26 mouse cellular contexts compared by ENCODE assay signal in genomic region chr6:23805333-23805732, GRCm38 (mm10).
"Had no signal": no experiment of that assay in that cellular context is flagged by ENCODE, and none has a peak within 500 bp of the region (broad histone marks: within the 10 kb centered on the region; RNA-seq: fewer than 3 reads in every experiment).

No protein-coding gene starts in this region.

- H3K27me3 ChIP-seq: heart, embryonic 13.5 days; heart, embryonic 15.5 days; hindbrain, embryonic 13.5 days; hindbrain, embryonic 15.5 days; kidney, embryonic 15.5 days; limb, embryonic 12.5 days; liver, embryonic 13.5 days; liver, embryonic 15.5 days had no signal

- H3K27ac ChIP-seq: heart, adult 2 months; heart, embryonic 13.5 days; heart, embryonic 15.5 days; hindbrain, embryonic 13.5 days; hindbrain, embryonic 15.5 days; hindbrain, postnatal 0 days; kidney, embryonic 15.5 days; kidney, postnatal 0 days; left cerebral cortex, adult 2 months; limb, embryonic 10.5 days; limb, embryonic 12.5 days; liver, embryonic 13.5 days; liver, embryonic 15.5 days had no signal

- H3K4me3 ChIP-seq: heart, adult 2 months; heart, embryonic 13.5 days; heart, embryonic 15.5 days; hindbrain, embryonic 13.5 days; hindbrain, embryonic 15.5 days; kidney, embryonic 15.5 days; left cerebral cortex, adult 2 months; limb, embryonic 10.5 days; limb, embryonic 12.5 days; liver, embryonic 13.5 days; liver, embryonic 15.5 days had no signal

- DNase-seq: gastrocnemius, postnatal 14 days; gastrocnemius, postnatal 36 days; heart, adult 11 months; heart, adult 2 months; heart, postnatal 14 days; heart, postnatal 36 days; kidney, adult 11 months; kidney, adult 2 months; kidney, adult 9 months; kidney, postnatal 14 days; kidney, postnatal 36 days; layer of hippocampus, adult 9-11 months; liver; liver, embryonic 13.5 days; liver, postnatal 0 days had no signal

- H3K4me1 ChIP-seq: heart, embryonic 13.5 days; heart, embryonic 15.5 days; hindbrain, embryonic 13.5 days; hindbrain, embryonic 15.5 days; kidney, embryonic 15.5 days; limb, embryonic 10.5 days; limb, embryonic 12.5 days; liver, embryonic 13.5 days; liver, embryonic 15.5 days had no signal
